Mouse (Mus musculus) G1E-ER4 (cell line): ENCODE data around the gene Rassf4. TPM values are rescaled to one million over a fixed set of nuclear protein-coding genes. Genes with fewer than 3 reads are reported as not detected.

Experiments
- GATA1 ChIP-seq: IDR thresholded peaks from one replicate; pipeline ENCODE4 v1.8.0; 2012; ENCODE audit warnings: low read length, inconsistent platforms
- polyA plus RNA-seq: library from polyadenylated mRNA; stranded (reverse); fragments of >175 nt; gene quantifications from 2 replicates; pipeline ENCODE4 v1.2.3, GENCODE M21; 2012

The Rassf4 gene
- polyA plus RNA-seq, result not detected in 2 replicates

DNA sequence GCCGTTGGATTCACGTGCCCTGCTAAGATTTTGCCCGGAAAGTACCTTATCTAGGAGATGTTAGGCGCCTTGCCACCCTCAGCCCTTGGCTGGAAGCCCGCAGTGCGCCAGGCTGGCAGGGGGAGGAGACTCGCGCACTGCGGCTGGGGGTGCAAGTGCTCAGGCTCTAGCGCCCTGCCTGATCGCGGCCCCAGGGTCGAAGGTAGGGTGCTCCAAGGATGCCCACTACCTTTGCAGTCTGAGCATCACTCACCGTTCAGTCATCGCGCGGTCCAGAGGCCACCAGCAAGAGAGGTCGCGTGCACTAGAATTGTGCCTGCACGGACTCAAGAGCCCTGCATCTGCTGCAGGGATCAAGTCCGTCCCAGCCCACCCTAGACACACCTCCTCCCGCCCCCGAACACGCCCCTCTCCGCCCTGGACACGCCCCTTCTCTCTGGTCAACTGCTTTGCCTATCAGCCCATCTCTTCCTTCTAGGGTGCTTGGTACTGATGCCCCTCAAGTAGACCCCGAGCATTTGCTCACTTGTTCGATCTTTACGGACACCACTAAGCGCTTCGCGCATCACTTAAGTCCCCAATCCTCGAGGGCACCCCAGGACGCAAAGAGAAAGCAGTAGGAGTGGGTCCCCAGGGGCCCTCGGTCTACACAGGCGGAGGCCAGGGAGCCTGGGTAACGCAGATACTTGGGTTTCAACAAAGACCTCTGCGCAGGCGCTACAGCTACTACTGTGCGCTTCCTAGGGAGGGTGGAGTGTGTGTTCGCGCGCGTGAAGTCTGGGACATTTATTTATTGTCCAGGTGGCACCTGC, at the start of gene Rassf4:
Gene Rassf4, minus strand, starts transcription at position 482 of the 812 bp plus-strand sequence.
- no peak for TF ChIP-seq GATA1

DNA sequence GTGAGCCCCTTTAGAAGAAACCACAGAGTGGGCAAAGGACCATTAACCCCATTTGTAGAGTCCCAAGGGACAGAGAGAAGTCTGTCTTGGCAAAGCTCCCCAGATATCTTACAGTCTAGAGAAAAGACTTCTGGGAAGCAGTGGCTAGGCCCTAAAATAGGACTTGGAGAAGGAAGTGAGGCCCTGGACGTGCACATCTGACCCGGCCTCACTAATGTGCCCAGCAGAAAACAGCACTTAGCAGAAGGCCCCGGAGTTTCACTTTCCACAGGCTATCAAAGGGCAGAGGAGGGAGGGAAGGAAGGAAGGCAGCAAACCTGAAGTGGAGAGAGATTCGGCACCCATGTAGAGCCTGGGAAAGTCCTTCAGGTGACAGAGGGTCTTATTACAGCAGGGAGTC, 45.2 kb upstream of the Rassf4 start:
- no peak for TF ChIP-seq GATA1

DNA sequence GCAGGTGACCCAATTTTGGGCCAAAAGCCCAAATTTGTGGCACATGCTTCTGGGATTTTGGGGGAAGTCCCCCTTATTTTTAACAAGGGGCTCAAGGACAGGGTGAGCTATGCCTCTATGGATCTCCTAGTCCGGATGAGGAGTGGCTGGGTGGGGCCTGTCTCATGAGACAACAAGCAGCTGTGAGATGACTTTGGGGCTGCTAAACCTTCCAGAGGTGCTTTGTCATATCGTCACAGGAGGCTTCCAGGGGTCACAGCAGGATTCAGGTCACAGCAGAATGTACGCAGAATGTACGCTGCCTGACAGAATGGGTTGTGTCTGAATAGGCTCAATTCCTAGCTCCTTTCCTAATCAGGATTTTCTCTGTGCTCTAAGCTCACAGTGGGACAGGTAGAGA, 44.6 kb upstream of the Rassf4 start:
- TF ChIP-seq GATA1, result no peak

DNA sequence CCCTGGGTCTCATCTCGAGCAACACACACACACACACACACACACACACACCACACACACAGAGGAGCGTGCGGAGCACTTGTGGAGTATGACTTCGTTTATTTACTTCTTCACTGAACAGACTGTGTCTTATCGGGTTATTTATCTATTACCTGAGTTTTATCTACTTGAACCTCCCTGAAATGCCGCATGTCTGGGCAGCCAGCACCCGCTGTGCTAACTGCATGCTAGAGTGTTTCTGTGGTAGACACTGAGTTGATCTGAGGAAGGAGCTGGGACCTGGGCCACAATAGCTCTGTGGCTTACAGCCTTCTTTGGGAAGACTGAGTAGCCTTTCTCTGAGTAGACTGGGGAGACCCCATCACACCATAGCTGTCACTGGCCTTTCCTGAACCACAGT, 44.1 kb upstream of the Rassf4 start:
- TF ChIP-seq GATA1, result no peak

DNA sequence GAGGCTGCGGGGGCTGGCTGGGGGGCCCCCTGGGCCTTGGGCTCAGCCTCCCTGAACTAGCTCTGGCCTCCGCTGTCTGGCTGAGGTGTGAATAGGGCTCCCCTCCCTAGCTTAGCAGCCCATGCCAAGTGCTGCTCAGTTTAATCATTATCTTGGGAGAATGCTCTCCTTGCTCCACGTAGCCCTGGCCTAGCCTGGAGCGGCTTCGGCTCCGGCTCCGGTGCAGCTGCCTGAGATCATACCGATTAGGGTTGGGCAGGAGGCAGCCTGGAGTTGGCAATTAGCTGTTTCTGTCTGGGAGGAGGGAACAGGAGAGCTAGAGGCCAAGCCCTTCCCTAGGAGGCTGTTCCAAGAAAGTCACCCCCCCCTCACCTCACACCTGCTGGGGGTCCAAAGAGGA, 42.9 kb upstream of the Rassf4 start, which contains the start of gene Tmem72:
Gene Tmem72, minus strand, starts transcription at position 248 of the 400 bp plus-strand sequence.
- TF ChIP-seq GATA1, result no peak

DNA sequence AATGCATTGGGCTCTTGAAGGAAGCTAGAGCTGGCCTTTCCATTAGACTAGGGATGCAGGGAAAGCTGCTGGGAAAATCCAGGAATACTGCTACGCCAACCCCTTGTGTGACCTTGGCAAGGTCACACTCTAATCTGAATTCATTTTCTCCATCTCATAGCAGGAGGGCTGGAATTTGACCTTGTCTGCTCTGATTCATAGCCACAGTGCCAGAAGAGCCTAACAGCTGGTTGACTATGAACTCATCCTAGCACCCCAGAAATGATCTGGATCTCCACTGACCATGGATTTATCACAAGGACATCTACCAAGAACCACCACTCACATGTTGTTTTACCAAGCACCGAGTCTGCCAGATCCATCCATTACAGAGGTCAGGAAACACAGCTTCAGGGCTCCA, 41.4 kb upstream of the Rassf4 start:
- no peak for TF ChIP-seq GATA1

DNA sequence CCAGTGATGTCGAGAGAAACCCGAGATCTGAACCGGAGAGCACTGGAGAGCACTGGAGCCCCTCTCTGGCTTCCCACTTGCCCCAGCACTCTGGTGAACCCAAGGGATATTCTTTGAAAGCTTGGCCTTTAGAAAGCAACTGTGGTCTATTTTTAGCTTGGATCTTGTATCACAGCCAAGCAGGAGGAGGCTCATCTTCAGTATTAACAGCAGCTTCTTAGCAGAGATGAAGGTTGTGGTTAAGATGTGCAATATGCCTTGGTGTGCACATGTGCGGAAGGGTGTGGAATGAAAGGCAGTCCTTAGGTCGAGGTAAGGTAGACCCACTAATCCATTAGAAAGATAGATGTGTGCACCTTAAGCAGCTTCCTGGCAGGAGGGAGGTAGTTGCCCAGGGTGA, 40.8 kb upstream of the Rassf4 start:
- TF ChIP-seq GATA1, result no peak

DNA sequence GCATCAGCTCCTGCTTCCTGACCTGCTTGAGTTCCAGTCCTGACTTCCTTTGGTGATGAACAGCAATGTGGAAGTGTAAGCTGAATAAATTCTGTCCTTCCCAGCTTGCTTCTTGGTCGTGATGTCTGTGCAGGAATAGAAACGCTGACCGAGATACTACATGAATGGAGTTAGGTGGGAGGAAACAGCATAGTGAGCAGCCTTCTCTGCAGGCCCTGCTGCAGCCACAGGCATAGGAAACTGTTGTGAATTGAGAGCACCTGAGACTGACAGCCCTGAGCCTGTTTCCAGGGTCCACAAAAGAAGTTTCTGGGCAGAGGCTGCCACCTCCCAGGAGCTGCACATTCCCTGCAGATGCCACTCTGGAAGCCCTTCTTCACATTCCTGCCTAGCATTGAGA, 40.2 kb upstream of the Rassf4 start:
- TF ChIP-seq GATA1, result no peak

DNA sequence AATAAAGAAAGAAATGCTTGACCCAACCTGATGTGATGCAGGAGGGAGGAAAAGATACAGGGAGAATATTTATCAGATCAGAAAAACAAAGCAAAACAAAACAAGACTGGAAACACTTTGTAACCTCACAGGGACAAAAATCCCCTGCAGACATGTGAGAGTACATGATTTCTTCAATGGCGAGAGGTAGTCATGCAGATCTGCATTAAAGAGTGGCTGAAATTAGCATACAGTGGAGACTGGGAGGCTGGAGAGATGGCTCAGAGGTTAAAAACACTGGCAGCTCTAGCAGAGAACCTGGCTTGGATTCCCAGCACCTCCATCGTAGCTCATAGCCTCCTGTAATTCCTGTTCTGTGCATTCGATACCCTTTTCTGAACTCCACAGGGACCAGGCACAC, 38.8 kb upstream of the Rassf4 start:
- no peak for TF ChIP-seq GATA1

DNA sequence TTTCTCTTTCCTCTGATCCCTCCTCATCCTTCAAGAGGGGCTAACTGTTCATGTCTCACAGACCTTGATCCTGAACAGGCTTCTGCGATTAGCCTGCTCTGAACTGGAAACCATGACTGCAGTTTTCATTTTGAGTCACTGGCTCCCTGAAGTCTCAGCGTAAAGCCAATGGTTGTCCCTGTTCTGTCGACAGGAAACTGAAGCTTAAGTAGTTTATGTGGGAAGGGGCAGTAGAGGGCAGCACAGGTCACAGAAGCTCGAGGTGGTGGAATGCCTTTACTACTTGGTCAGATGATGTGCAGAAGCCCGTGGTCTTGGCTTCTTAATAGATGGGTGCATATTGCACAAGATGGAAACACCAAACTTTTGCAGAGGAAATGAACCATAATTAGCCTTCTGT, 38.3 kb upstream of the Rassf4 start:
- no peak for TF ChIP-seq GATA1

DNA sequence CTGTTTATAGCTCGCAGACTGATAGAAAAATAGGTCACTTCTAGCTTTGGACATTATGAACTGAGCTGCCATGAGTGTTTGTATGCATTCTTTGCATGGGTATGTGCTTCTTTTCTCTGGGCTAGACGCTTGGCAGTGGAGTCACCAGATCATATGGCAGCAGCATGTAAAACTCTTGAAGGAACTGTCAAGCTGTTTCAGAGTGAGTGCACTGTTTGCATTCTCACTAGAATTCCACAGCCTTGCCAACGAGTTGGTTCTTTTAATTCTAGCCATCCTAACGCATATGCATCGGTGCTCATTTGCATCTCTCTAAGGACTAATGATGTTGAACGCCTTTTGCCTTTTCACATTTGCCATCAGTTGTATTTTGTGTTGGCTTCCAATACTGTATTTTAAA, 30.6 kb upstream of the Rassf4 start:
- TF ChIP-seq GATA1, result no peak

DNA sequence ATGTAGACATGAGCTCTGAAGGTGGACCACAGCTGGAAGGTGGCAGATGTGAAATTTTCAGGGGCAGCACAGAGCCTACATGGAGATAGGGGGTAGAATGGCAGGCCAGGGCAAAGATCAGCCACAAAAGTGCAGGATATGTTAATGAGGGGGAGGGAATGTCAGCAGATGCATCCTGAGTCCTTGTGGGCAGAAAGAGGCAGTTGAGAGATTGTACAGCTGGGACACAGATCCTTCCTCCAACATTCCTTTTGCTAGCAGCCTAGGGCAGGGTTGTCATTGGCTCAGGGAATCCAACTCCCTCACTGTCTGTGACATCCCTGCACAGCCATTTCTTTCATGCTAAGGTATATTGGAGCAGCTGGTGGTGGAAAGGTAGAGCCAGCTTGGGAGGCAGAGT, 27.1 kb upstream of the Rassf4 start:
- TF ChIP-seq GATA1, result no peak

DNA sequence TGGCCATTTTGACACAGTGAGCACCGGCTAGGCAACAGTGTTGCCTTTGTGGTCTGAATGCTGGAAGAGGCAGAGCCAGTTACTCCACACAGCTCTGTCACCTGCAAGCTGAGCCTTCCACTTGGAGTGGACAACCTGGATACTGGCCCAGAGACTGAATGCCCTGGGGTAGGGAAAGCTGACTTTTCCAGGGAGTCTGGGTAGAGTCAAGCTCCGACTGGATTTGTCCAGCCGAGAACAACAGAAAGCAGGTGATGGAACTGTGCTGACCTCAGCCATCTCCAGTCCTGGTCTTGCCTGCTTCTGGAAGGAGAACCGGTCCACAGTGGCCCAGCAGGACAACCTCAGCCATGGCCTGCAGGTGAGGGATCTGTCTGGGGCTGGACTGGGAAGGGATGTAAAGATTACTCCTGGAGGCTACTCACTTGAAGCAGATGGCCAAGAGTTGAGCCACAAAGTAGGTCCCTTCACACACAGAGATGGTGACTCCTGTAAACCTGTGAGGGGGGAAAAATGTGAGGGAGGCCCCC, 24.2 kb upstream of the Rassf4 start:
- TF ChIP-seq GATA1, result no peak

DNA sequence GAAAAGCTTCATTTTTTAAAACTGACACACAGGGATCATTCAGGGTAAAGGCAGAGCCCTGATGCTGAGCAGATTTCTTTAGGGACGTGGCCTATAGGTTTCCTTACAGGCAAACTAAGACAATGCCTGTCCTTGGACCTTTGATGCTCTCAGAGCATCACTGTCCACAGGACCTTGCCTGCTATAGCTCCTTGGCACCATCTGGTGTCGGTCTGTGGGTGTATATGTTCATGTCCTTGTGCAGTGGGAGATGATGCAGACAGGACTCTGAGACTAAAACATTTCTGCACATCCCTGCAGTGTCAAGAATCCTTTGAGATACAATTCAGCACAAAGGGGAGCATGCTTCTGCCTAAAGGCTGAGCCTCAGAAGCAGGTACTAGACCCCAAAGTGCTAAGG, 23.7 kb upstream of the Rassf4 start:
- TF ChIP-seq GATA1, result no peak

DNA sequence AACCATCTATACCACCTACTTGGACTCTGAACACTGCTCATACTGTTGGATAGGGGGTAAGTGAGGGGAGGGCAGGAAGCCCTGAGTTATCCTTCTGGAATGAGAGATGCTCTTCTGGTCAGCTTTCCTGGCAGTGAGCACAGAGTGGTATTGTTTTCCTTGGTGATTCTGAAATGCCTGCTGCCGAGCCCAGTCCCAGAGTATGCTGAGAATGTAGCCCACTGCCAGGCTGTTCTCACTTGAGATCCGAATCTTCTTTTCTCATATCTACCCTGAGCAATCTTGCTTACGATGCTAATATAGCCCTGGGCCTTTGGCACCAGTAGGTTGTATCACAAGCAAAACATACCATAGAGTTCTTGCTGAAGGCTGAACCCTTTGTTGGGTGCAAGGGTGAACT, 20.6 kb upstream of the Rassf4 start:
- no peak for TF ChIP-seq GATA1

DNA sequence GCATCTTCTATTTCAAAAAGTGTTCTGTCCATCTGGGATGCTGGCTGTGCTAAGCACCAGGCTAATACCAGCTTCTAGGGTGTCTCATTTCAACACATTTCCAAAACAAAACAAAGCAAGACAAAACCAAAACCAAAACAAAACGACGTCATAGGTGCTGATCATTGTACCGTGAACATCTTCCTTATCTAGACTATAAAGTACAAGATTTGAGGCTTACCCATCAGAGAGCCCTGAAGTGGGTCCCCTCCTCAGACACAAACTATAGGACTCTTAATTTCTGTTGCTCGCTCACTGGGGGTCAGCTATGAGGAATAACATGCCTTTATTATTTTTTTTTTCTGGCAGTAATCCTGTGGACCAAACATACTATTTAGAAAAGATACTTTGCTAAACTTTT, 19.9 kb upstream of the Rassf4 start:
- TF ChIP-seq GATA1, result no peak

DNA sequence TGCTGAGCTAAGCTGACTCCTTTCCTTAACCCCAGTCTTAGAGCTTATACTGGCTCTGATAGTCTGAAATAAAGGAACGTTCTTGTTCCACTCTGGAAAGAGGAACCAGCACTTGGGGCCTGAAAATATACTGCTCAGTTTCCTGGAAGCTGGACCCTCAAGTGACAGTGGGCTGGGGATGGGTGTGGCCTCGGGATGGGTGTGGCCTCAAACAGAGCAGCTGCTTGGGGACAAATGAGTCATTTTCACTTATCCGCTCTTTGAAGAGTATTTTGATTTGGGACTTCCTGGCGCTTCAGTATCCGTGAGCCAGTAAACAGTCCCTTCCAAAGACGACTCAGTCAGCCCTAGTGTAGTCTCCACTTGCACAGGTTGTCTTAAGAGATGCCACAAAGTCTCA, 8.6 kb upstream of the Rassf4 start:
- no peak for TF ChIP-seq GATA1
